Mouse (Mus musculus) lung, postnatal 36 days (tissue): ENCODE data around the gene Fam171b.

Experiments used
- DNase-seq: peaks from one replicate; pipeline ENCODE4 v3.0.0; 2022; ENCODE audit warnings: mixed read lengths

The Fam171b gene

DNA sequence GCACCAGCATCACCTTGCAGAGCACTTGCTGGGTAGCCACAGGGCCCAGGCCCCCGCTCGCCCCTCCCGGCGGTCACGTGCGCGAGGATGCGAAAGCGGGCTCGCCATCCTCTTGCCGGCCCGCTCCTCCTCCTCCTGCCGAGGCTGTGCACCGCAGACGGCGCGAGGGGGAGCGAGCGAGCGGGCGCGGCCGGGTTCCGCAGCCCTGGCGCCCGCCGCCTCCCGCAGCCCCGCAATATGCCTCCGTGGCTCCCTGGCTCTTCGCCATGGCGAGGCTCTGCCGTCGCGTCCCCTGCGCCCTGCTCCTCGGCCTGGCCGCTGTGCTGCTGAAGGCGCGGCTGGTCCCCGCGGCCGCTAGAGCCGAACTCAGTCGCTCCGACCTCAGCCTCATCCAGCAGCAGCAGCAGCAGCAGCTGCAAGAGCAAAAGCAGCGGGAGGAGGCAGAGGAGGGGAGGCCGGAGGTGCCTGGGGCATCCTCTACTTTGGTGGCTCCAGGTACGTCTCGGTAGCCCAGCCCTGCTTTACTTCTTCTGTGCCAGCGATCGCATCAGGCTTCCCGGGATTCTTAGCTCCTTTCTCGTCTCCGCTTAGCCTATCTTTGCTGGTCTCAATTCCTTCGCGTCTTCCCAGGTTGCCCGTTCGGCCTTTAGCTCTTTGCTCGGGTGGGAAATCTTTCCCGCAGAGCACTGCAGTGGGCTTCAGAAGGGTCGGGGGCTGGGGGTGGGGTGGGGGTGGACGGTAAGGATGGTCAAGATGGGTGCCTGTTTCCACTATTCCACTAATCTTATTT lies at the start of gene Fam171b:
Gene Fam171b, plus strand, starts transcription at position 154 of the 790 bp plus-strand sequence.
- DNase-seq, result peak; percentile 62

DNA sequence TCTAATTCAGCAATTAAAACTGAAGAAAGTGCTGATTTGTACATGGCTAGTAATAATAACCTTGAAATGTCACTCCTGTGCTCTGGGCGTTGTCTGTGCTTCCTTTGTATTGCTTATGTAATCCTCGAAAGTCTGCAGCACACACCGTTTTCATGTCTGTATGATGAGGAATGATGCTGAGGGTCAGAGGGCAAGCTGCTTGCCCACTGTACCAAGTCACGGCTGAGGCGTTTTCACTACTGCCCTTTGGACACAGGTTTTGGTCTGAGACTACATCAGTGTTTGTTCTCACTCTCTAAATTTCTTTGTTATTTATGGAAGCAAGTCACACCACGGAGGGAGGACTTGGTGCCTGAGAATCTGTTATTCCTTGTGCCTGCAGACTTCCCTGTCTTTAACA lies 46.4 kb upstream of the Fam171b start:
- no peak for DNase-seq

DNA sequence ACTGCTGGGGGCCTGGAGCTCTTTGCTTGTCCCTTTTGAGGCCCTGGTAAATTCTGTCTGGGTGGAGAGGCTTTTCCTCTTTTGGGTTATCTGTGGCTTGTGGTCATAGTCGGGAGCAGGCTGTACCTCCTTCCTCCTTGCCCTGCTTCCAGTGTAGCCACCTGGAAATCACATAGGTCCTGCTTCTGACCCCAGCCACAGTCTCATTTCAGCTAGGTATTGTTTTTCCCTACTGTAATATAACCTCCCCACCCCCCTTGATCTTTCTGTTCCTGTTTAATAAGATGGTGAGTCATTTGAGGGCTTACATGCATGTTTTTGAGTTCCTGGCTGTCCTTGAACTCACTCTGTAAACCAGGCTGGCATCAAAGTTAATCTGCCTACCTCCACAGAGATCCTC lies 45.6 kb upstream of the Fam171b start:
- no peak for DNase-seq

DNA sequence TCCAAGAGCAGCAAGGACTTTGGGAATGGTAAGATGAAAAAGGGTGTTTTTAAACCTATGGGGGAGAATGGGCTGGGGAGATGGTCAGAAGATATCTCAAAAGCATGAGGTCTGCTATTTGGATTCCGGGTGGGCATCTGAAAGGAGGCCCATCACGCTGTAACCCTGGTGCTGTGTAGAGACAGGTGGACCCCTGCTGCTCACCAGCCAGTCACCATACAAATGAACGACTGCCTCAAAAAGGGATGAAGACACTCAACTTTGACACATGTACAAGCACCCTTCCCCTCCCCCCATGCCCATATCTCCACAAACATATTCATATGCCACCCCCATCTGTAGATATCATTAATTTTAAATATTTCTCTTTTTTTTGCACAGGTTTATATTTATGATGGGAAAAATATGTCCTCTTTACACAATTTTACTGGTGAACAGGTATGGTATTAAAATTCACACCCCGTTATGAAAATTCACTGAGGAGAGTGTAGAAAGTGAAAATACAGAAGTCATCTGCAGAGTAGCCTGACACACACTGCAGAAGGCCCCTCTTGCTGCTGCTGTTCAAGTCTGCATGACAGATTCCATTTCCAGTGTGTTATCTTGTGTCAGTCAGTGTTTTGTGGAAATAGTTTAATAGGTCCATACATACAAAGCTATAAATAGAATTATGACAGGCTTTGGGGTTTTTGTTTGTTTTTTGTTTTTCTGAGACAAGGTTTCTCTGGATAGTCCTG lies 44.0 kb upstream of the Fam171b start:
- DNase-seq, result no peak

DNA sequence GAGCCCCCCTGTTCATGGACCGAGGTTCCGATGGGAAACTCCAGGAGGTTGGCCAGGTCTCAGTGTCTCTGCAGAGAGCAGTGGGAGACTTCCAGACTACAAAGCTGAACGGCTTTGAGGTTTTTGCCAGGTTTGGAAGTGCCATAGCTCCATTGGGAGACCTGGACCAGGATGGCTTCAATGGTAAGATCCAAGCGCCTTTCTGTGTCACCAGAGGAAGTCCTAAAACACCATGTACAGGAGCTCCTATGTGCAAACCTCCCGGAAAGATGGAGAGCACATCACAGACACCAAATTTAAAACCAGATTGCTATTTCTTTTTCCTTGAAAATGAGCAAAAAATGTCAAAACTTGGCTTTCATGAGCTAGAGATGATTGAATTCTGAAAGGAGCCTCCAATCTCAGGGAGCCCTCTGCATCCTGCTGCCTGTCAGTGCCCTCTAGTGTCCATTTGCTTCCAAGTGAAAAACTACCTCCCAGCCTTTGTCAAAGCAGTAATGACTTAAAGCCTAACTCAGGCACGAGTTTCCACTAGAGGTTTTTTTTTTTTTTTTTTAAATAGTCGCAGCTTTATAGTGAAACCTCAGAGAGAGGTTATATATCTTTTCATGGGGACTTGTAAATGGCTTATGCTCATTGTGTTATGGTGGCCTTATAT lies 41.2 kb upstream of the Fam171b start:
- DNase-seq, result peak; percentile 84

DNA sequence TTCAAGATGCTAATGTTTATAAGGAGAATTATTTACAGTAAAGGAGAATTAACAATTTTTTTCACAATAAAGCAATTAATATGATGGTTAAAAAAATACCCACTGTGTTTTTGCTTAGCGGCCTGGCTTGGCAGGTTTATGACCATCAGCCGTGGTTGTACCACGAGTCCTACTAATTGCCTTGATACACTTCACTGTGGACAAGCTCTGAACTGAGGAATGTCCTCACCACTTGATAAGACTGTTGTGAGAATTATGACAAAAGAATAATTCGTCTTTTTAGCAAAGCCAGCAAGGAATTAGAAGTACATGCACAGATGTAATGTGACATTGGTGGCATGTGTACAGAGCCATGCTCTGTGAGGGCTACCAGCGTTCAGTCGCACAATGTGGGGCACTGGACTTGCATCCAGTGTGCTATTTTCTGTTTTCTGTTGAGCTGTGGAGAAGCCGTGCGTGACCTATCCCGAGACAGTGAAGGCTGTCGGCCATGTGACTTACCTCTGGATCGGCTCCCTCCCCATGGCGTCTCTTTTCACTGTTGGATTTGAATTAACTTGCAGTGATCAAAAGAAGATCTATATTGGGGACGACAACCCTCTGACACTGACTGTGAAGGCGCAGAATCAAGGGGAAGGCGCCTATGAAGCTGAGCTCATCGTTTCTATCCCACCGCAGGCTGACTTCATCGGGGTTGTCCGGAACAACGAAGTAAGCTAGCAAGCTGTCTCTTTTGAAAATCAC lies 20.9 kb upstream of the Fam171b start:
- DNase-seq, result no peak

DNA sequence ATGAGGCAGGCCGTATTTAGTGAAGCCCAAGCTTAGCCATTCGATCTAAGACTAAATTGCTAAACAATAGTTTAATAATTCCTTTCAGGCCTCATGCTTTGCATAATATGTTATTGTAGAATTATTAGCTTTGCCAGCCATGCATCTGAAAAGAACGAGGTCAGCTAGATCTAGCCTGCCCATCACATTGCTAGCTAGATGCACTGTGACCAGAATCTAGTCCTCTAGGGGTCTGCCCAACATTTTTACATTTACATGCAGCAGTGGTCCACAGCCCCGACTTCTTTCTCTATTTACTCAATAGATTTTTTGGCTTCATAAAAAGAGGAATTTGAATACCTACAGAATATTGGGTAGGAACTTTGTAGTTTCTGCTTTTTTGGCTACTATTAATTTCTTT lies 20.3 kb upstream of the Fam171b start:
- no peak for DNase-seq

DNA sequence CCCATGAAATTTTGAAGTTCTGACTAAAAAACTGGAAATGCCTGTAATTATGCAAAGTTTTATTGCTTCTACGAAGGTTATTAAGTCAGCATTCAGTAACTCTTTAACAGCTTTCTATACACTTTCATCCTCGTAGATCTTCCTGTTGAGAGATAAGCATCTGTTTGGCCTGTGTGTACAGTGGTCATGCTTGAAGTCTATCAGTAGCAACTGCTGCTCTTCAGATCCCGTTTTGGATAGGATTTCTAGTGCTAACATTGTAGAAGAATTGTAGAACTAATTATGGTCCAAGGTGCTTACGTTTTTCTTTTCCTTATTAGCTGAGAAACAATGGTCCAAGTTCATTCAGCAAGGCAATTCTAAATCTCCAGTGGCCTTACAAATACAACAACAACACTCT lies 16.7 kb upstream of the Fam171b start:
- DNase-seq, result no peak

DNA sequence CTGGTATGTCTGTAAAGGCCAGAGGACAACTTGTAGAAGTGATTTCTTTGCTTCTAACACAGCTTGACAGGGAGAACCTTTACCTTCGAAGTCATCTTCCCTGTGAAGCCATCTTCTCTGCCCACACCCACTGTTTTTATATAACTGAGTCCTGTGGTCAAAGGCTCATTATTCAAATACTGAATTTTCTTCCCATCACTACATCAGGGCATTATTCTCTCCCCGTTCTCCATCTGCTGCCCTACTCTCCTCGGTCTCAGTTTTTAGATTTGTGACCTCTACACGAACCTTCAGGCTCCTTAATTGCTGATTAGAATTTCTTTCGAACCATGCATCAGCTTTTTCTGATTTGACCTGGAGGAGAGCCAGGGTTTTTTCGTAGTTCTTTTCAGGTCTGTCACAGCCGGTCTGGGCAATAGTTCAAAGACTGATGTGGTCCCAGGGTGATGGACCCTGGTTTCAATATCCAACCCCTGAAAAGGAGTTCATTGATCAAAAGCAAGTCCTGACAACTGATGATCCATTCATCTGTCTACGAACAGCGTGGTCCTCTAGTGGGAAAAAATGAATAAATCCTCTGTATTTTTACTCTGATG lies 14.4 kb upstream of the Fam171b start:
- no peak for DNase-seq

DNA sequence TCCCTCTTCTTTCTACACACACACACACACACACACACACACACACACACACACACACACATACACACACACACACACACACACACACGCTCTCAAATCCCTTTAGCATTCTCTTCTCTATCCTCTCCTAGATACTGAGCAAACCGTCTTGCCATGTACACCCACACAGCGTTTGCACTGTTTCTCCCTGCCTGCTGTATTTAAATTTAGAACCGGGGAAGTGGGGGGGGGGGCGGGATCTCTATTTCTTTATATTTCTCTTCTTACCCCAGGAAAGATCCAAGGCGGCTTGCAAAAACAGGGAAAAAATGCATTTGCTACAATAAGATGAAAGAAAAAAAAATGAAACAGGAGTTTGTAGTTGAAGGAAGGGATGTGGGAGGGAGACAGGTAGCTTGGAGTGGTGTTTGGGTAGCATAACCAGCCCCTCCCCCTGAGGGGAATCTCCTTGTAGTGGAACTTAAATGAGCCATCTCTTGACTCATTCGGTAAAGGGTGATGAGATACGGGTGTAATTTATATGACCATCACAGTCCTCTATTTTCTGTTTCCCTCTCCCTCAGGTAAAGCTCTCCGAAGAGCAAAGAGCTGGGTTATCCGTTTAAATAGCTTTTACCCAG lies 947 bp downstream of the Fam171b start:
- DNase-seq, result no peak

DNA sequence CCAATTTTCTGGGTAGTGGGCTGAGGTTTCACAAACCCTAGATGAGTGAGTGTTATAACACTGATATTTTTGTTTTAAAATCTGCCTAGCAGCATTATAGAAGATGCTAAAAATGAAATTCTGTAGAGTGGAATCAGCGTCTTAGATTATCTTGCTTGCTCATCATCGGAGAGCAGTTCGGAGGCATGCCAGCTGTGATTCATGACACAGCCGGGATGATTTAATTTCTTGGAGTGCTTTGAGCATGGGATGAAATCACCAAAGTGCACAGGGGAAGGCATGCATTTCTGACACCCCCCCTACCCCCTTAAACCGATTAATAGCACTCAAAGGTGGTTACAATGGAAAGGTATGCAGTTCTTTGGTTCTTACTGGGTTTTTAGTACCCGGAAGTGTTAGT lies 1.6 kb downstream of the Fam171b start:
- DNase-seq, result peak; percentile 17

DNA sequence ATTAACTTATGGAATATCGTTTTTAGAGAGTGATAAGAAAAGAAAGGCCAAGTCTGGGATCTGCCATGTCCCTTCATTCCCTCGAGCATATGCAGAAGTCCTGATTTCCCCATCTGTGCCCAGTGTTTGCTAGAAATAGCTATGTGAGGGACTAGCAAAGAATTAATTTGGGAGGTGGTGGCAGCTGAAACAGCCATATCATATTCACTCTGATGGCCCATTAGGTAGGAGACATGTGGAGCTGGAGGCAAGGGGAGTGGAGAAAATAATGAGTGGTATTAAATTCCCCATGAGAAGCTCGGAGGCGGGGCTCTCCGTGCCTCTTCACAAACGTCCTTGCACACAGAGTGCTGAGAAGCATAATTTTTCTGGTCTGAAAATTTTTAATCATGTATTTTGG lies 3.7 kb downstream of the Fam171b start:
- DNase-seq, result no peak

DNA sequence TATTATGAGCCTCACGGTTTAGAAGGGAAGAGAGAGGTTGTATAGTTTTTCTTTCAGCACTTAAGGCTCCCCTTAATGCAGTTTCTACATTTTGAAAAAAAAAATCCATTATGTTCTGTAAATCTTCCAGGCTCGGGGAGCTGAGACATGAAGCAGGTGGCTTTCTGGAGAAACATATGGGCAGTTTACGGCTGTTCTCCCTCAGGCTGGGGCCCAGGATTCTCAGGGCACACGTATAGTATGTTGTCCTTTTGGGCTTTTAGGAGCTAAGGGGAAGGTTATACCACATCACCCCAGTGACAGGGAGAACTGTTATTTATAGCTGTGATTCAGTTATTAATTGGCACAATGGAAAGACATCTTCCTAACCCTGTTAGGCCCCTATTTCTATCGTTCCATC lies 12.7 kb downstream of the Fam171b start:
- no peak for DNase-seq

DNA sequence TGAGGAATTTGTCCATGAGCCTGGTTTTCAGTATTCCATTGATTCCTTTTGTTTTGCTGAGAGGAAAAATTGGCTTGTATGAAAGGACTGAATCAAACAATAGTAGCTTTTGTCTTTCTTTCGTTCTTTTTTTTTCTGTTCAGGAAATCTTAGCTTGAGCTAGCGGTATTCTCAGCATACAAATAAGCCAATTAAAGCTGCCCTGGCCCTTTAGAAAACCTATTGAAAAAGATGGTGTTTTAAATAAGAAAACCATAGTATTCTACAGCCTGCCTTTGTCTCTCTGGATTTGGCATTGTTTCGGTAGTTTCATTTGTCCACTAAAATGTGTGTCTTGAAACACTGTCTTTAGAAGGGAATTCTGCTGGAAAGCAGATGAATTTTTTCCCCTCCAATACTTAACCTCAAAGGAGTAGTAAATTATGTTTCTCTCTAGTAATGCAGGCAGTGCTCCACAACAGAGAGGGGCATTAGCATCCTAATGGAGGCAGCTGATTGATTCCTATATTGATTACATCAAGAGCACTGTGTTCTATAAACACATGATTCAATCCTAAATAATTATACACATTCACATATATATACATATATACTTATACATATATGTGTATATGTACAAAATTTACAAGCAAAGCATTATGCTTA lies 16.6 kb downstream of the Fam171b start:
- DNase-seq, result no peak

DNA sequence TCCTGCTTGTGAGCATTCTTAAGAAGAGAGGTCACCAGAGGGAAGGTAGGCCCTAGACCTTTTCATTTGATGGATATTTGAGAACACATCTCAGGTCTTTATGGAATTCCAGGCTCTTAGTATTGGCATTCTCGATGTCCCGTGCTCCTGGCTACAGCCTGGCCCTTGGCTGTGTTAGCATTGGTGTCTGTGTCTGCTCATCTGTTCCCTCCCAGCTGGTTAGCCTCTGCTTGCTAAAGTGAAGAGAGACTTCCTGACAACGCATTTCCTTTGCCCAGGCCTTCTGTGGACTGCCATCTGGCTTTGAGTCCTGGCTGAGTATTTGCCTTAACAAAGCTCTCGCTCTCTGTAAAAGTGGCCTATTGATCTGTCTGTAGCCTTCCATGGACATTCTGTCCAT lies 20.5 kb downstream of the Fam171b start:
- peak; percentile 4 for DNase-seq

DNA sequence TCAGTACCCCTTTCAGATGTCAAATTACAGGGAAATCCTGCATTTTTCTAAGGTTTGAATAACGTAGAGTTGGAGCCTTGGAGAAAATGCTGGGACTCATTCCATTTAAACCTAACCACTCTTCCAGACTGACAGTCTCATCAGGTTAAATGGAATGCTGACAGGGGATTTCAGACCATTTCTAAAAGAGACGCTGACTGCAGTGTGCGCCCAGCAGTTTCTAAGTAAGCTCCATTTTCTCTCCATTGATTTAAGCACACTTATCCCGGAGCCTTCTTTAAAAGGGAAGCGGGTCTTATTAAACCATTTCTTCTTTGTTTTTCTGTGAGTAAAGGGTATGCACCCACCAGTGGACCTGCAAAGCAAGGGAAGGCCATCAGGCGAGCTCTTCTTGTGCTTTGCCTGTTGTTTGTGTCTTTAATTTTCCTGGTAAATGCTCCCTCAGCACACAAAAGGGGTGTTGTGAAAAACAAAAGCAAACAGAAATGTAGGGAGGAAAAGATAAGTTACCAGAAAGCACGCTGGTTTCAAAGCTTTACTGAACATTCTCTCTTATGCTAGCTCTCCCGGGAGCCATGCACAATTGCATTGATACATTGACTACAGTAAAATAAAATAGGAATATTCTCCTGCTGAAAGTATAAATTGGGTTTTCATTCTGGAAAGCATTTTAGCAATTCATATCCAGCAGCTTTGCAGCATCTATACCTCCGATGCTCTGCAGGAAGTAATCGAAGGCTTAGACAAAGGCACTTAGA lies 23.1 kb downstream of the Fam171b start:
- no peak for DNase-seq

DNA sequence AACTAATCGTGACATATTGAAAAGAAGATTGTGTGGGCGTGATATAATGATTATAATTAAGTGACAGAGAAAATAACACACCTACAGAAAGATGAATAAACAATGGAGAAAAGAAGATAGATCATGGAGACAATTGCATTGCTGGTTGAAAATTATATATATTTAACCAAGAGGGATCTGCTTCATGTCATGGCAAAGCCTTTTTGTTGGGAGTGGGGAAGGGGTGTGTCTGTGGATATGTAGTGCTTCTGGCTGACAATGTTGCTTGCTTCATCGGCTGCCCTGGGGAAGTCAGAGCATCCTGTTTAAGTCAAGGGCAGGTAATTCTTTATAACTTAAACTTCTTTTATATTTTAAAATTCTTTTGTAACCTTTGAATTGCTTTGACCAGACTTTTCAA lies 36.1 kb downstream of the Fam171b start:
- no peak for DNase-seq

DNA sequence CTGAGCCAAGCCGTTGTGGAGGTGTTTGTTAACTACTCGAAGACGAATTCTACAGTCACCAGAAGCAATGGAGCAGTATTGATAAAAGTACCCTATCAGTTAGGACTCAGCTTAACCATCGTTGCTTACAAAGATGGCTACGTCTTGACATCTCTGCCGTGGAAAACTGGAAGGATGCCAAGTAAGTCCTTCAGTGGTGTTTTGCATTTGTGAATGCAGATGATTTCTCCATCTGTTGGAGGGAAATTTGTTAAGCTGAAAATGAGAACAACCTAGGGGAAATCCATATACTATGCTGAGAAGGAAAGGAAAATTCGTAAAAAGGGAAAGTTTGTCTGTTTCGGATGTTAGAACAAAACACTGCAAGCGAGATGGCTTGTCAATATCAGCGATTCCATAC lies 41.0 kb downstream of the Fam171b start:
- DNase-seq, result no peak

DNA sequence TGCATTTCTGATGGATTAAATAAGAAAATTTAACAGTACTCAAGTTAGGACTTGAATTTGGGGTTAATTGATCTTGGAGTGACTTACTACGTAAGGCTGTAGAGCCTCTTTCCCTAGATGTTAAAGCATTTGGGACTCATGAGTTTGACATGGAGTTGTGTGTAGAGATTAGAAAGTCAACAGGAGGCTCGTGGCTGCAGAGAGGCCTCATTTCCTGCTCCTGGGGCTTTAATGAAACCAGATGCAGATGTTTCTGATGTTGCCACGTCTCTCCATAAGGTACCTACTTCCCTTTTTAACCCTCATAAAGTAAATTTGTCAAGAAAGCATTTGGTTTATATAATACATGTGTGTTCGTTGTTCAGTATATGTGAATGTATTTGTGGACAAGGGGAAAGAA lies 43.8 kb downstream of the Fam171b start:
- no peak for DNase-seq

DNA sequence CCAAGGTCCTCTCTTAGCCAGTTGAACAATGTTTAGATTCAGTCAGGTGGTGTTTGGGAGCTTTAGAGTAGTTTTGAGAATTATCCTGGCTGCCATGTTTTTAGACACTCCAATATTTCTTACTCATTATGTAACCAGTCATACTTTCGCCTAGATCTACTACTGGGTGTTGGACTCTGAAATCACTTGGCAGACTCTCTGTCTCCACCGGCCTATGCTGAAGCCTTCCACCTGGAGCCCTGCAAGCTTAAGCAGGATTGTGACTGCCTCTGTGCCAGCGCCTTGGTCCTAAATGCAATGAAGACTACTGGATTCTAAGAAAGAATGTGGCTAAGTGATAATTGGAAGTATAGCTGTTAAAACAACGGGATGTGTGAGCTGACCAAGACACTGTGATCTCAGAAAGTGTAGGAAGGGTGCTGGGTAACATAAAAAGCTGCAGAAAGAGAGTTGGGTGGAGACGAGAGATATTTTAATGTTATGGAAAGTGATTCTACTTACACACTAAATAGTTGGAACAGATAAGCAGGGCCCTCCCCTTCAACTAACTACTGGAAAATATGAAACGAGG lies 71.5 kb downstream of the Fam171b start:
- DNase-seq, result no peak

DNA sequence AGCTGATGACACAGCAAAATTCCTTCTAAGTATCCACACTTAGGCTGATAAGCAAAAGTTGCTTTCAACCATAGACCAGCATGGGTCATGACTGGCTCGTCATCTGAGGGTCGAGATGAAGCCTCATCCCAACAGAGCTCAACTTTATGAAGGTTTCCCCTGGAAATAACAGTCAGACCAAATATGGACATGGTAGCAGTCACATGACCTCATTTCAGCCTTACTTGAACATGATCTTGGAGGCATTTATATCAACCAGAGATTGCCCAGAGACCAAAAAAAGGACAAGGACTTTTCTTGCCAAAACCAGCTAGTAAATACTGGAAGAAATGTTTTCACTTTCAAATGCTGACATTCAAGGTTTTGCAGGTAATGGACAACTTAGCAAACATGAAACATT lies 81.3 kb downstream of the Fam171b start:
- DNase-seq, result no peak
